21 mouse cellular contexts compared by ENCODE assay signal in the genomic region with DNA sequence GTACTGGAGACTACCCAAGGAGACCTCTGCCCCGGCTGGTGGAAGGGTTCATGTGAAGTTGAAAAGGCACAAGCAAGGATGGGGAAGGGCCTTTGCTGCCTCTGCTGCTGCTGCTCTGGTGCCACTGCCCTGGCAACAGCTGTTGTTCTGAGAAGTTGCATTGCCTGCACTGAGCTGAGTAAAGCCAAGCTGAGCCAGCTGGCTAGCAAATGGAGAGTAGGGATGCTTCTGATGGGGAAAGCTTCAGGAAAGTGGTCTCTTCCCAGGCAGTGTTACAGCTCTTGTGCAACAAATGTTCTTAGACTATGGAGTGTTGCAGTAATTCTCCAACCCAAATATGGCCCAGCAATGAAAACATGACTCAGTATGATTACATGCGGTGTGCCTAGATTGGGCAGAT. TPM values are rescaled to one million over a fixed set of nuclear protein-coding genes. Genes with fewer than 3 reads are reported as not detected.
DNase-seq lines count a peak whose midpoint lies in the region; ATAC-seq and TF ChIP-seq lines count a peak whose summit lies in the region.
"Had no signal": no experiment of that assay in that cellular context is flagged by ENCODE, and none has a peak within 500 bp of the region (broad histone marks: within the 10 kb centered on the region; RNA-seq: fewer than 3 reads in every experiment).

No protein-coding gene starts in this region.

- H3K27me3 ChIP-seq in lung, embryonic 14.5 days (ENCODE audit: insufficient read depth, low read length) = no peaks in the 10 kb centered on the region
- H3K27me3 ChIP-seq in forebrain, embryonic 14.5 days (replicated peaks; ENCODE audit: control insufficient read depth, insufficient read depth, low read length) = no peaks in the 10 kb centered on the region
- H3K27me3 ChIP-seq: CH12.LX; embryonic facial prominence, embryonic 12.5 days; forebrain, embryonic 12.5 days; hindbrain, embryonic 12.5 days had no signal

- no peak overlapping the region for H3K4me3 ChIP-seq in lung, embryonic 14.5 days (ENCODE audit: low read depth, low read length)
- H3K4me3 ChIP-seq in lung, adult 2 months (replicated peaks; ENCODE audit: extremely low read depth, low read depth, low read length) = no peak overlapping the region
- H3K4me3 ChIP-seq in forebrain, embryonic 14.5 days (ENCODE audit: low read depth, low read length) = no peak overlapping the region
- H3K4me3 ChIP-seq: embryonic facial prominence, embryonic 12.5 days; forebrain, embryonic 12.5 days; hindbrain, embryonic 12.5 days had no signal

- no peak overlapping the region for H3K4me2 ChIP-seq in lung, embryonic 14.5 days
- no peak overlapping the region for H3K4me2 ChIP-seq in forebrain, embryonic 14.5 days (ENCODE audit: low read length)
- H3K4me2 ChIP-seq: embryonic facial prominence, embryonic 12.5 days; forebrain, embryonic 12.5 days; hindbrain, embryonic 12.5 days had no signal

- no peak for TF ChIP-seq POLR2A in lung, adult 2 months (IDR thresholded peaks at IDR 0.05; ENCODE audit: borderline replicate concordance, extremely low read depth, low read depth, low read length)

- TF ChIP-seq CTCF in lung, embryonic 14.5 days (IDR thresholded peaks at IDR 0.05; ENCODE audit: low read depth) = no peak
- TF ChIP-seq CTCF in lung, adult 2 months (IDR thresholded peaks at IDR 0.05; ENCODE audit: insufficient read depth, low read length) = no peak

- DNase-seq in lung, embryonic 14.5 days = no peak
- no peak for DNase-seq in lung, adult 2 months
- DNase-seq in 416B (ENCODE audit: low read depth) = peak; percentile 1
- peak; percentile 6 for DNase-seq in ZHBTc4 (ENCODE audit: low read depth, low spot score)
- DNase-seq in lung, postnatal 10 days = peak; percentile 25
- no peak for DNase-seq in c-Kit-positive CD71-positive TER-119-positive erythroid progenitor cells, embryonic 14.5 days (ENCODE audit: low spot score)
- DNase-seq in forebrain, embryonic 14.5 days (ENCODE audit: low spot score) = no peak
- DNase-seq: adrenal gland, postnatal 10 days; cerebellum, adult 11-12 months; cerebellum, adult 9-10 months; cerebellum, postnatal 25 days; forebrain, postnatal 0 days; gastrocnemius, postnatal 14 days; heart, postnatal 10 days; heart, postnatal 4 days had no signal

- H3K9me3 ChIP-seq in lung, embryonic 14.5 days (ENCODE audit: low read depth, low read length) = 0 out of 2 replicates have a peak, but pooled peaks cover 3% of the 10 kb centered on the region
- no peaks in the 10 kb centered on the region for H3K9me3 ChIP-seq in forebrain, embryonic 14.5 days (replicated peaks; ENCODE audit: control insufficient read depth, low read length)
- H3K9me3 ChIP-seq: embryonic facial prominence, embryonic 12.5 days; forebrain, embryonic 12.5 days; hindbrain, embryonic 12.5 days had no signal

- no peaks in the 10 kb centered on the region for H3K4me1 ChIP-seq in lung, embryonic 14.5 days (ENCODE audit: insufficient read depth)
- H3K4me1 ChIP-seq in lung, adult 2 months (ENCODE audit: control insufficient read depth, insufficient read depth, low read length) = no peaks in the 10 kb centered on the region
- no peaks in the 10 kb centered on the region for H3K4me1 ChIP-seq in forebrain, embryonic 14.5 days (ENCODE audit: control insufficient read depth, insufficient read depth, low read length)
- H3K4me1 ChIP-seq: embryonic facial prominence, embryonic 12.5 days; forebrain, embryonic 12.5 days; hindbrain, embryonic 12.5 days had no signal

- no peak overlapping the region for H3K9ac ChIP-seq in lung, embryonic 14.5 days
- no peak overlapping the region for H3K9ac ChIP-seq in forebrain, embryonic 14.5 days (ENCODE audit: low read length)
- H3K9ac ChIP-seq: embryonic facial prominence, embryonic 12.5 days; forebrain, embryonic 12.5 days; forebrain, postnatal 0 days; hindbrain, embryonic 12.5 days had no signal

- no peaks in the 10 kb centered on the region for H3K36me3 ChIP-seq in lung, embryonic 14.5 days (ENCODE audit: insufficient read depth)
- H3K36me3 ChIP-seq in forebrain, embryonic 14.5 days (ENCODE audit: control insufficient read depth, insufficient read depth, low read length) = no peaks in the 10 kb centered on the region
- H3K36me3 ChIP-seq: embryonic facial prominence, embryonic 12.5 days; forebrain, embryonic 12.5 days; hindbrain, embryonic 12.5 days had no signal

- WGBS in lung, embryonic 14.5 days = 87% methylated on average over 2 of the region's 2 CpGs
- 85% methylated on average over 2 of the region's 2 CpGs for WGBS in lung, adult 2 months
- WGBS in forebrain, embryonic 14.5 days = 95% methylated on average over 2 of the region's 2 CpGs

- no peak for ATAC-seq in lung, embryonic 14.5 days (ENCODE audit: insufficient read depth)
- no peak for ATAC-seq in erythroid progenitor cell, adult 5-6 weeks (replicated peaks; ENCODE audit: low FRiP score, poor library complexity, severe bottlenecking)
- ATAC-seq in forebrain, embryonic 14.5 days = no peak
- ATAC-seq: forebrain, postnatal 0 days; hindbrain, embryonic 16.5 days had no signal

- H3K27ac ChIP-seq in lung, embryonic 14.5 days (ENCODE audit: low read depth) = peak overlapping the region; percentile 36; the same call in 1 of the 2 replicates
- H3K27ac ChIP-seq in forebrain, embryonic 14.5 days (ENCODE audit: low read depth, low read length) = no peak overlapping the region
- H3K27ac ChIP-seq: embryonic facial prominence, embryonic 12.5 days; forebrain, embryonic 12.5 days; hindbrain, embryonic 12.5 days had no signal

RNA-seq across cellular contexts. Expression of a gene that starts 33.8 kb away (rescaled TPM):
- 124 and 125 TPM in 2 replicates for polyA plus RNA-seq in lung, embryonic 14.5 days (2014; fragmentation: Nextera tagmentation; extraction: Ambion mirVana)
- 31.8 and 34.8 TPM in 2 replicates for polyA plus RNA-seq in lung, adult 2 months (2012; rRNA removed)
- total RNA-seq in erythroid progenitor cell, adult 5-6 weeks (2015; ENCODE audit: low replicate concordance) = 31.9 and 32.1 TPM in 2 replicates
- total RNA-seq in erythroid progenitor cell, adult 5-6 weeks (2017; ENCODE audit: low replicate concordance) = 13.0 and 17.7 TPM in 2 replicates
- 115 and 126 TPM in 2 replicates for polyA plus RNA-seq in forebrain, embryonic 14.5 days (2014; fragmentation: Nextera tagmentation; extraction: Ambion mirVana)

Comparison
In these comparisons a context has a peak if more than half of its experiments do, and no peak if none do; other contexts are left out.
1. DNase-seq: peak in 416B (single experiment), ZHBTc4 (single experiment) and lung, postnatal 10 days (single experiment); none in lung, embryonic 14.5 days (single experiment), lung, adult 2 months (single experiment), c-Kit-positive CD71-positive TER-119-positive erythroid progenitor cells, embryonic 14.5 days (single experiment) and forebrain, embryonic 14.5 days (single experiment).